Mouse (Mus musculus) ES-E14 (cell line): Measurements from ENCODE around the gene Dctn3.

ENCODE experiments used
- CHD2 ChIP-seq: IDR thresholded peaks from 2 replicates; pipeline ENCODE4 v1.6.1; 2014; ENCODE audit warnings: mild to moderate bottlenecking, low read depth, low read length, inconsistent platforms
- MAFK ChIP-seq: IDR thresholded peaks from 2 replicates; pipeline ENCODE4 v1.6.1; 2014; ENCODE audit warnings: mild to moderate bottlenecking, low read depth, low read length, inconsistent platforms; ENCODE audit not compliant: insufficient read depth
- ZNF384 ChIP-seq: IDR thresholded peaks from 2 replicates; pipeline ENCODE4 v1.6.1; 2012; ENCODE audit warnings: low read depth, low read length, inconsistent platforms

- TF ChIP-seq ZNF384 (no peak), MAFK (no peak), CHD2 (no peak)
Observed at GRCm38 (mm10) chr4:41679291-41679690, 43.7 kb downstream of the Dctn3 start.
